Mouse (Mus musculus) liver, embryonic 14.5 days (tissue): ENCODE measurements around the gene Wnt7a. TPM values are rescaled to one million over a fixed set of nuclear protein-coding genes. Genes with fewer than 3 reads are reported as not detected.

Experiments used
- ATAC-seq: fragments of 200-750 bp; cut with Nextera tagmentation; 2 replicates; pipeline ENCODE4 v1.8.0; 2017; ENCODE audit warnings: moderate number of reproducible peaks, mild to moderate bottlenecking, moderate library complexity; ENCODE audit not compliant: insufficient read depth
- DNase-seq, 3 experiments: peaks; one replicate each; pipeline ENCODE4 v3.0.0-alpha.2; 2012 to 2013; ENCODE audit warnings: low read depth in 3 of 3, low spot score in 3 of 3
- H3K27ac ChIP-seq: fragments of 300-500 bp; sonication (generic); 2 replicates; pipeline ENCODE4 v1.5.1; 2014; ENCODE audit warnings: moderate library complexity, mild to moderate bottlenecking, control low read depth, inconsistent platforms
- H3K27me3 ChIP-seq: fragments of 300-500 bp; sonication (generic); 2 replicates; pipeline ENCODE4 v1.6.1; 2014; ENCODE audit warnings: mild to moderate bottlenecking, low read length, moderate library complexity; ENCODE audit not compliant: control insufficient read depth, insufficient read depth
- H3K36me3 ChIP-seq: fragments of 300-500 bp; sonication (generic); replicated peaks from 2 replicates; pipeline ENCODE4 v1.6.1; 2014; ENCODE audit warnings: low read depth; ENCODE audit not compliant: control insufficient read depth, insufficient read depth
- H3K4me1 ChIP-seq, 2 experiments: fragments of 200-500 bp in 1 of 2; fragments of 300-500 bp in 1 of 2; sonication (generic) in 1 of 2; replicated peaks; 2 replicates each; pipeline ENCODE4 v1.6.1; 2012 to 2014; ENCODE audit warnings: antibody characterized with exemption in 1 of 2, inconsistent platforms in 1 of 2, low read length in 1 of 2; ENCODE audit not compliant: control insufficient read depth in 2 of 2, insufficient read depth in 2 of 2
- H3K4me2 ChIP-seq: fragments of 300-500 bp; sonication (generic); 2 replicates; pipeline ENCODE4 v1.6.1; 2014; ENCODE audit warnings: low read depth, mild to moderate bottlenecking, control low read depth, moderate library complexity
- H3K4me3 ChIP-seq, 2 experiments: fragments of 200-500 bp in 1 of 2; fragments of 300-500 bp in 1 of 2; sonication (generic) in 1 of 2; 2 replicates each; pipeline ENCODE4 v1.5.1; 2012 to 2014; ENCODE audit warnings: low read depth in 2 of 2, low read length in 2 of 2, mild to moderate bottlenecking in 2 of 2, control low read depth in 1 of 2, inconsistent platforms in 1 of 2, moderate library complexity in 1 of 2; ENCODE audit not compliant: insufficient read depth in 1 of 2
- H3K9ac ChIP-seq: fragments of 300-500 bp; sonication (generic); replicated peaks from 2 replicates; pipeline ENCODE4 v1.6.1; 2014; ENCODE audit warnings: mild to moderate bottlenecking, control low read depth, moderate library complexity
- H3K9me3 ChIP-seq: fragments of 300-500 bp; sonication (generic); 2 replicates; pipeline ENCODE4 v1.6.1; 2016; ENCODE audit warnings: low read length, mixed read lengths; ENCODE audit not compliant: control insufficient read depth
- CTCF ChIP-seq: IDR thresholded peaks from 2 replicates; pipeline ENCODE4 v1.5.1; 2016; ENCODE audit warnings: antibody characterized with exemption, low read depth, control low read depth
- EP300 ChIP-seq: IDR thresholded peaks from 2 replicates; pipeline ENCODE4 v1.6.1; 2016; ENCODE audit warnings: antibody characterized with exemption, low read depth
- WGBS: fragments of 180-500 bp; shearing (Covaris S2); extraction: QIAGEN DNeasy Blood & Tissue Kit; methylation state at CpG from one replicate; pipeline ENCODE4 v1.1.7; 2014; ENCODE audit not compliant: insufficient replicate concordance; 5-methylcytosine and 5-hydroxymethylcytosine counted together
- polyA plus RNA-seq, 2 experiments: library from polyadenylated mRNA; depleted of rRNA in 1 of 2; stranded (reverse) in 1 of 2; unstranded in 1 of 2; fragments of >200 nt; fragmentation: Nextera tagmentation in 1 of 2; extraction: Ambion mirVana in 1 of 2; gene quantifications; 2 replicates each; pipeline versions ENCODE4 v1.2.1 to v1.2.3; 2012 to 2014

The Wnt7a gene
- polyA plus RNA-seq, 2 experiments, result not detected

- Histone ChIP-seq H3K4me1 (no peaks in the 10 kb centered on the region), H3K27ac (no peak overlapping the region), H3K4me2 (no peak overlapping the region), H3K9me3 (no peaks in the 10 kb centered on the region), H3K4me3 (no peak overlapping the region), H3K27me3 (no peaks in the 10 kb centered on the region), H3K9ac (no peak overlapping the region), H3K36me3 (no peaks in the 10 kb centered on the region)
- no peak for DNase-seq
- no peak for ATAC-seq
- TF ChIP-seq CTCF (no peak), EP300 (no peak)
- WGBS, result 46% methylated on average over 4 of the region's 4 CpGs
Observed at GRCm38 (mm10) chr6:91389141-91389540, 22.0 kb downstream of the Wnt7a start.

DNA sequence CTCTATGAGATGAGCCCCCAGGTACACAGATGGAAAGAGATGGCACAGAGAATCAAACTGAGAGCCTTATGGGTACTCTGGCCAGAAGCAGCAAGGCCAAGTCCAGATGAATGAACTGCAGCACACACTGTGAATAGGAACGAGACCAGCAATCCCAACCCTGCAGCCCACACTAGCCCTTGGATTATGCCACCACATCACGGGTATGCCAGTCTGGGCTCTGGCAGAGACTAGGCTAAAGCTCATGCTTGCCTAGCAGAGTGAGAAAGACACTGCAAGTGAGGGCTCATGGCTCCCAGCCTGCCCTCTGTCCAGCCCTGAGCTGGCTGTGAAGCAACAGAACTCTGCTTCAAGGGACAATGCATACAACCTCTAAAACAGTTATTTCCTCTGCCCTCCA lies 26.7 kb downstream of the Wnt7a start:
- H3K36me3 ChIP-seq, result no peaks in the 10 kb centered on the region
- DNase-seq, result no peak
- no peak overlapping the region for H3K9ac ChIP-seq
- no peaks in the 10 kb centered on the region for H3K9me3 ChIP-seq
- WGBS, result 42% methylated on average over 2 of the region's 2 CpGs
- H3K4me2 ChIP-seq, result no peak overlapping the region
- no peaks in the 10 kb centered on the region for H3K27me3 ChIP-seq
- no peaks in the 10 kb centered on the region for H3K4me1 ChIP-seq
- TF ChIP-seq CTCF, result no peak
- no peak for TF ChIP-seq EP300
- ATAC-seq, result no peak
- no peak overlapping the region for H3K4me3 ChIP-seq
- H3K27ac ChIP-seq, result no peak overlapping the region

DNA sequence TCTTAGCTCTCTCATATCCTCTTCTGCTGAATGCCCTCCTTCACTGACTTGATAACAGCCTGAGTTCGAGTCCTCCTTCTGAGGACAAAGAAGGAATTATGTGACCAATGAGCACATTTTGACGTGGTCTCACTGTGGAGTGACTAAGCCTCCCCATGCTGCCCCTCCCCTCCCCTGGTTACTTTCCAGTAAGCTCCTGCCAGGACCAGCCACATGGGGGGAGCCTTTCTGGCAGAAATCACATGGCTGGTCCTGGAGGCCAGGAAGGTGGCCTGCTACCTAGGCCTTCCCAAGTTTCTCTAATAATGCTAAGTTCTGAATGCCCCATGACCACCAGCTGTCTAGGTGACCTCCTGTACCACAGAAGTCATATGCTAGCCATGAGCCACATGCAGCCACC lies 27.3 kb downstream of the Wnt7a start:
- TF ChIP-seq EP300 (no peak), CTCF (no peak)
- DNase-seq (no peak), ATAC-seq (no peak)
- H3K4me2 ChIP-seq, result no peak overlapping the region
- H3K36me3 ChIP-seq, result no peaks in the 10 kb centered on the region
- no peaks in the 10 kb centered on the region for H3K27me3 ChIP-seq
- no peak overlapping the region for H3K9ac ChIP-seq
- no peak overlapping the region for H3K4me3 ChIP-seq
- 44% methylated on average over 2 of the region's 2 CpGs for WGBS
- H3K9me3 ChIP-seq, result no peaks in the 10 kb centered on the region
- H3K27ac ChIP-seq, result no peak overlapping the region
- H3K4me1 ChIP-seq, result no peaks in the 10 kb centered on the region

DNA sequence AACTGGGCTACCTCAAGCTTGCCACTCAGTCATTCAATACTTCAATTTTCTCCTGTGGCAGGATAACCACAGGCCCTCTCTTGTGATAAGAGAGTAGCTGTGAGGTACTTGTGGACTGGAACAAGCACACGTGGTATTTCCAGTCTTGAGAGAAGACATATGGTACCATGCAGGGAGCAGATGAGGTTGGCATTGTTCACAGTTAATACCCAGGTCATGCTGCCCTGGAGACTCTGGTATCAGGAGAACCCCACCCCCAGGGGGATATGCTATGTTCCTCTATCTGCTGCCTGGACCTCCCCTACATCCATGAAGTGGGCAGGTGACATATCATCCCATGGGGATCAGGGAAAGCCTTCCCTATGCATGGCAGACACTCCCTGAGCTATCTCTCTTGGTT lies 27.9 kb downstream of the Wnt7a start:
- H3K4me2 ChIP-seq, result no peak overlapping the region
- no peak for TF ChIP-seq CTCF
- no peak for TF ChIP-seq EP300
- H3K27me3 ChIP-seq, result no peaks in the 10 kb centered on the region
- ATAC-seq (no peak), DNase-seq (no peak)
- no peaks in the 10 kb centered on the region for H3K9me3 ChIP-seq
- H3K36me3 ChIP-seq, result no peaks in the 10 kb centered on the region
- no peak overlapping the region for H3K9ac ChIP-seq
- H3K27ac ChIP-seq, result no peak overlapping the region
- H3K4me1 ChIP-seq, result no peaks in the 10 kb centered on the region
- H3K4me3 ChIP-seq, result no peak overlapping the region
- WGBS, result 63% methylated on average over 1 of the region's 1 CpGs

DNA sequence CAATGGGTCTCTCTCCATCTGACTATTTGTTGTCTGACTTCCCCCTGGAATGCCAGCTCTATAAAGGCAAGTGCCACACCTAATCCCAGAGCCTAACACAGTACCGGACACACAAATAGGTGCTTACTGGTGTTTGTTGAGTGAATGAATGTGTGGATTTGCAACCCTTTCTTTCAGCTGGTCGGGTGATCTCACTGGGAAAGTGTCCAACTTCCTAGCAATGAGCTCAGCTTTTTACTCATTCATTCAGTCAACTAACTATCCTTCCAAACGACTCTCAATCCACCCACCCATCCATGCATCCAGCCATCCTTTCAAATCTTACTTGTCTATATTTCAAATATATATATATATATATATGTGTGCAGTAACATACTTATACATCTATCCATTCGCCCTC lies 31.3 kb downstream of the Wnt7a start:
- WGBS, result 40% methylated on average over 4 of the region's 4 CpGs
- Histone ChIP-seq H3K36me3 (no peaks in the 10 kb centered on the region), H3K27ac (no peak overlapping the region), H3K27me3 (no peaks in the 10 kb centered on the region), H3K4me2 (no peak overlapping the region), H3K4me1 (no peaks in the 10 kb centered on the region), H3K4me3 (no peak overlapping the region), H3K9ac (no peak overlapping the region), H3K9me3 (no peaks in the 10 kb centered on the region)
- ATAC-seq (no peak), DNase-seq (no peak)
- TF ChIP-seq EP300 (no peak), CTCF (no peak)

DNA sequence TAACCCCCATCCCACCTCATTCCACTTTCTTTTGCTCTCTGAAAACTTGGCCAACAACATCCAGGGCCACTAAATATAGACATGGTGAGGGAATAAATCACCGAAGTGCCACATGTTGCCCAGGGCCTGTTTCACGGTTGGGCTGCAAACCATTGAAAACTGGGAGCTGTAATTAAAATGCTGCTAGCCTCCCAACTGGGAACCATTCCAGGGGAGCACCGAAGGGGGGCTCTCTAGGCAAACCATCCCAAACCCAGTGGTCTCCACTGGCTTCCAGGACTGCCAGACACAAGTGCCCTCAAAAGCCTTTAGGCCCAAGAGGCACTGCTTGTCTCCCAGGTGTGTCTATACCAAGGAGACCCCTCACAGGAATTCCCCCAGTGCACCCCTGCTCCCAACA lies 31.9 kb downstream of the Wnt7a start:
- WGBS, result 57% methylated on average over 3 of the region's 3 CpGs
- H3K4me1 ChIP-seq, result no peaks in the 10 kb centered on the region

More for the DNA sequence above, 31.9 kb downstream of the Wnt7a start:
- DNase-seq (no peak), ATAC-seq (no peak)
- TF ChIP-seq EP300, result no peak
- no peak overlapping the region for H3K4me3 ChIP-seq
- H3K36me3 ChIP-seq, result no peaks in the 10 kb centered on the region
- H3K9me3 ChIP-seq, result no peaks in the 10 kb centered on the region
- H3K9ac ChIP-seq, result no peak overlapping the region
- no peak overlapping the region for H3K27ac ChIP-seq
- H3K4me2 ChIP-seq, result no peak overlapping the region
- H3K27me3 ChIP-seq, result no peaks in the 10 kb centered on the region
